Mouse (Mus musculus): ENCODE results near the gene Nipsnap3a. TPM values are rescaled to one million over a fixed set of nuclear protein-coding genes. Genes with fewer than 3 reads are reported as not detected.

Gene Nipsnap3a
- polyA plus RNA-seq (2015; fragmentation: Nextera tagmentation; extraction: Ambion mirVana), result not detected in 2 replicates

GRCm38 (mm10) chr4:52989248-52989647 is at the start of gene Nipsnap3a:
Gene Nipsnap3a, plus strand, starts transcription at chr4:52989272.
- 26% methylated on average over 12 of the region's 12 CpGs for WGBS (ENCODE audit: insufficient replicate concordance)
- H3K27ac ChIP-seq, result no peak within 1 kb of the TSS
- H3K4me1 ChIP-seq (replicated peaks), result no peaks in the 10 kb centered on the region
- no peaks in the 10 kb centered on the region for H3K9me3 ChIP-seq (replicated peaks)
- DNase-seq (no peak), ATAC-seq (ENCODE audit: low read depth) (no peak)
- H3K9ac ChIP-seq, result no peak within 1 kb of the TSS
- no peaks in the 10 kb centered on the region for H3K36me3 ChIP-seq
- no peak within 1 kb of the TSS for H3K4me3 ChIP-seq (replicated peaks)
- peak within 1 kb of the TSS; percentile 4; the same call in 1 of the 2 replicates for H3K4me2 ChIP-seq
- H3K27me3 ChIP-seq, result no peaks in the 10 kb centered on the region

GRCm38 (mm10) chr4:52946665-52947064 is 42.4 kb upstream of the Nipsnap3a start:
- H3K27me3 ChIP-seq, result no peaks in the 10 kb centered on the region
- no peaks in the 10 kb centered on the region for H3K36me3 ChIP-seq
- H3K4me1 ChIP-seq (replicated peaks), result no peaks in the 10 kb centered on the region
- no peak for ATAC-seq (ENCODE audit: low read depth)
- H3K27ac ChIP-seq, result no peak overlapping the region
- H3K9ac ChIP-seq, result no peak overlapping the region
- no peak overlapping the region for H3K4me3 ChIP-seq (replicated peaks)
- DNase-seq, result no peak
- no peaks in the 10 kb centered on the region for H3K9me3 ChIP-seq (replicated peaks)
- no peak overlapping the region for H3K4me2 ChIP-seq

- Histone ChIP-seq H3K9ac (no peak overlapping the region), H3K4me1 (replicated peaks) (no peaks in the 10 kb centered on the region), H3K27ac (no peak overlapping the region), H3K27me3 (no peaks in the 10 kb centered on the region), H3K4me2 (no peak overlapping the region), H3K36me3 (no peaks in the 10 kb centered on the region), H3K9me3 (replicated peaks) (no peaks in the 10 kb centered on the region), H3K4me3 (replicated peaks) (no peak overlapping the region)
- no peak for DNase-seq
- no peak for ATAC-seq (ENCODE audit: low read depth)
- 62% methylated on average over 2 of the region's 2 CpGs for WGBS (ENCODE audit: insufficient replicate concordance)
These were observed 40.1 kb upstream of the Nipsnap3a start for GRCm38 (mm10) chr4:52949005-52949404.

- H3K4me3 ChIP-seq (replicated peaks), result no peak overlapping the region
- no peaks in the 10 kb centered on the region for H3K36me3 ChIP-seq
- no peak for DNase-seq
- ATAC-seq (ENCODE audit: low read depth), result no peak
- H3K27me3 ChIP-seq, result no peaks in the 10 kb centered on the region
- H3K9ac ChIP-seq, result no peak overlapping the region
- no peak overlapping the region for H3K4me2 ChIP-seq
- H3K27ac ChIP-seq, result no peak overlapping the region
- 43% methylated on average over 4 of the region's 4 CpGs for WGBS (ENCODE audit: insufficient replicate concordance)
- H3K4me1 ChIP-seq (replicated peaks), result no peaks in the 10 kb centered on the region
- no peaks in the 10 kb centered on the region for H3K9me3 ChIP-seq (replicated peaks)
These were observed 30.4 kb upstream of the Nipsnap3a start for GRCm38 (mm10) chr4:52958693-52959092.

GRCm38 (mm10) chr4:52964247-52964646 is 24.8 kb upstream of the Nipsnap3a start, which contains the start of gene Olfr270:
Gene Olfr270, plus strand, starts transcription at chr4:52964547.
- no peak within 1 kb of the TSS for H3K4me3 ChIP-seq (replicated peaks)
- no peaks in the 10 kb centered on the region for H3K4me1 ChIP-seq (replicated peaks)
- no peaks in the 10 kb centered on the region for H3K36me3 ChIP-seq
- H3K27me3 ChIP-seq, result no peaks in the 10 kb centered on the region
- no peaks in the 10 kb centered on the region for H3K9me3 ChIP-seq (replicated peaks)
- no peak within 1 kb of the TSS for H3K27ac ChIP-seq
- ATAC-seq (ENCODE audit: low read depth), result no peak
- no peak for DNase-seq
- H3K4me2 ChIP-seq, result no peak within 1 kb of the TSS
- no peak within 1 kb of the TSS for H3K9ac ChIP-seq

GRCm38 (mm10) chr4:52985216-52985615 is 3.9 kb upstream of the Nipsnap3a start:
- no peak for ATAC-seq (ENCODE audit: low read depth)
- Histone ChIP-seq H3K36me3 (no peaks in the 10 kb centered on the region), H3K27ac (no peak overlapping the region), H3K4me3 (replicated peaks) (no peak overlapping the region), H3K27me3 (no peaks in the 10 kb centered on the region), H3K9ac (no peak overlapping the region), H3K9me3 (replicated peaks) (no peaks in the 10 kb centered on the region), H3K4me2 (no peak overlapping the region), H3K4me1 (replicated peaks) (no peaks in the 10 kb centered on the region)
- no peak for DNase-seq
- 46% methylated on average over 2 of the region's 2 CpGs for WGBS (ENCODE audit: insufficient replicate concordance)

GRCm38 (mm10) chr4:52986266-52986665 is 2.8 kb upstream of the Nipsnap3a start:
- WGBS (ENCODE audit: insufficient replicate concordance), result 56% methylated on average over 2 of the region's 2 CpGs
- no peak overlapping the region for H3K27ac ChIP-seq
- H3K4me3 ChIP-seq (replicated peaks), result no peak overlapping the region
- no peak overlapping the region for H3K4me2 ChIP-seq
- no peaks in the 10 kb centered on the region for H3K4me1 ChIP-seq (replicated peaks)
- H3K36me3 ChIP-seq, result no peaks in the 10 kb centered on the region
- no peak overlapping the region for H3K9ac ChIP-seq
- no peaks in the 10 kb centered on the region for H3K9me3 ChIP-seq (replicated peaks)
- DNase-seq (no peak), ATAC-seq (ENCODE audit: low read depth) (no peak)
- no peaks in the 10 kb centered on the region for H3K27me3 ChIP-seq

- Histone ChIP-seq H3K27me3 (no peaks in the 10 kb centered on the region), H3K4me3 (replicated peaks) (no peak overlapping the region), H3K9ac (no peak overlapping the region), H3K36me3 (no peaks in the 10 kb centered on the region), H3K4me2 (no peak overlapping the region), H3K4me1 (replicated peaks) (no peaks in the 10 kb centered on the region), H3K9me3 (replicated peaks) (no peaks in the 10 kb centered on the region), H3K27ac (no peak overlapping the region)
- WGBS (ENCODE audit: insufficient replicate concordance), result 76% methylated on average over 6 of the region's 6 CpGs
- ATAC-seq (ENCODE audit: low read depth) (no peak), DNase-seq (no peak)
These were observed 10.4 kb downstream of the Nipsnap3a start for GRCm38 (mm10) chr4:52999449-52999848.

GRCm38 (mm10) chr4:53000154-53000553 is 11.1 kb downstream of the Nipsnap3a start:
- no peak overlapping the region for H3K4me2 ChIP-seq
- no peaks in the 10 kb centered on the region for H3K9me3 ChIP-seq (replicated peaks)
- H3K9ac ChIP-seq, result no peak overlapping the region
- H3K27ac ChIP-seq, result no peak overlapping the region
- H3K27me3 ChIP-seq, result no peaks in the 10 kb centered on the region
- no peaks in the 10 kb centered on the region for H3K36me3 ChIP-seq
- H3K4me3 ChIP-seq (replicated peaks), result no peak overlapping the region
- no peak for ATAC-seq (ENCODE audit: low read depth)
- WGBS (ENCODE audit: insufficient replicate concordance), result 20% methylated on average over 8 of the region's 8 CpGs
- H3K4me1 ChIP-seq (replicated peaks), result no peaks in the 10 kb centered on the region
- no peak for DNase-seq

GRCm38 (mm10) chr4:53009183-53009582 is 20.1 kb downstream of the Nipsnap3a start:
- Histone ChIP-seq H3K4me1 (replicated peaks) (peaks cover 11% of the 10 kb centered on the region), H3K9ac (no peak overlapping the region), H3K4me2 (no peak overlapping the region), H3K9me3 (replicated peaks) (no peaks in the 10 kb centered on the region), H3K27ac (no peak overlapping the region), H3K36me3 (no peaks in the 10 kb centered on the region), H3K27me3 (no peaks in the 10 kb centered on the region), H3K4me3 (replicated peaks) (no peak overlapping the region)
- 63% methylated on average over 4 of the region's 4 CpGs for WGBS (ENCODE audit: insufficient replicate concordance)
- ATAC-seq (ENCODE audit: low read depth) (no peak), DNase-seq (no peak)

GRCm38 (mm10) chr4:53009871-53010270 is 20.8 kb downstream of the Nipsnap3a start:
- ATAC-seq (ENCODE audit: low read depth), result no peak

GRCm38 (mm10) chr4:53011732-53012361 is 22.8 kb downstream of the Nipsnap3a start, which contains the start of gene Nipsnap3b:
Gene Nipsnap3b, plus strand, starts transcription at chr4:53011880.
- ATAC-seq (ENCODE audit: low read depth) (peak; percentile 95), DNase-seq (peak; percentile 94)
- peak within 1 kb of the TSS; percentile 80 for H3K4me2 ChIP-seq
- H3K9ac ChIP-seq, result peak within 1 kb of the TSS; percentile 79
- H3K27me3 ChIP-seq, result no peaks in the 10 kb centered on the region
- peak within 1 kb of the TSS; percentile 79 for H3K4me3 ChIP-seq (replicated peaks)
- H3K9me3 ChIP-seq (replicated peaks), result no peaks in the 10 kb centered on the region
- WGBS (ENCODE audit: insufficient replicate concordance), result under 1% methylated on average over 63 of the region's 63 CpGs
- H3K36me3 ChIP-seq, result peaks cover 17% of the 10 kb centered on the region
- H3K4me1 ChIP-seq (replicated peaks), result peaks cover 11% of the 10 kb centered on the region
- H3K27ac ChIP-seq, result peak within 1 kb of the TSS; percentile 82

More at GRCm38 (mm10) chr4:53009871-53010270, 20.8 kb downstream of the Nipsnap3a start:
- no peak overlapping the region for H3K9ac ChIP-seq
- H3K4me3 ChIP-seq (replicated peaks), result no peak overlapping the region
- no peaks in the 10 kb centered on the region for H3K9me3 ChIP-seq (replicated peaks)
- no peak overlapping the region for H3K27ac ChIP-seq
- no peak for DNase-seq
- no peak overlapping the region for H3K4me2 ChIP-seq
- 74% methylated on average over 4 of the region's 4 CpGs for WGBS (ENCODE audit: insufficient replicate concordance)
- peaks cover 11% of the 10 kb centered on the region for H3K4me1 ChIP-seq (replicated peaks)
- H3K27me3 ChIP-seq, result no peaks in the 10 kb centered on the region
- H3K36me3 ChIP-seq, result peaks cover under 1% of the 10 kb centered on the region; the same call in 1 of the 2 replicates

All from liver, embryonic 13.5 days (tissue).